Mouse (Mus musculus): ENCODE measurements around the gene Tmbim4. TPM values are rescaled to one million over a fixed set of nuclear protein-coding genes. Genes with fewer than 3 reads are reported as not detected.
"Not testable (repeated sequence)": the region's sequence is repeated elsewhere in the genome, so short reads cannot be mapped to it uniquely, and the experiment has no call there.

The Tmbim4 gene
- polyA plus RNA-seq, 2 experiments from 2014 or later: 129 to 132 TPM

DNA sequence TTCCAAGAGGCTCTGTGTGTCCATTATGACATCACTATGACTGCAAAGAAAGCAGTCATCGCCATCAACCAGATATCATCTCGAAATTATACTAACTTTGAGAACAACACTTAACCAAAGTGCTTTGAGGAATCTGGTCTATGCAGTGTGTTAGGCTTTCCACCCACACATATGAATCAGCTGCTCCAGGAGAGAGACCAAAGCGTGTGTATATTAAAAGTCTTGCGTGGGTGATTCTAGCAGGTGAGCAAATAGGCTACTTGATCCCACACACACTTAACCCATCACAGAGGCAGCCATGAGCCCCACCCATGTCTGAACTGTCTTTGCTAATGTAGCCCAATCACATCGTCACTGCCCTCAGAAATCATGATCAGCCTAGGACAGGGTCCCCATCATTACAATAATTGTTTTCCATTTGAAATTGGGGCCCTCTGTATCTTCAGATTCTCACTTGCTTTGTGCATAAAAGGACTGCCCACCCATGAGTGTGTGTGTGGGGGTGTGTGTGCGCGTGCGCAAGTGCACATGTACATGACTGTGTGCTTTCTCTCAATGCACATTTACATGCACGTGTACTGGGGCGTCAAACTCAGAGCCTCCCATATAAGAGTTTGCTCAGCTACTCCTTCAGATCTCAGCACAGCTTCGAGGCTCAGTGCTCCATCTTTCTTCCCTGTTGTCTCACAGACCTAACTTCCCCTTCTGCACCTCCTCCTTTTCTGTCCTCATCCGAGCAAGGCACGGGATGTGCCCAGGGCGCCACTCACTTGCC, 4.1 kb upstream of the Tmbim4 start:
- ATAC-seq: peak; percentile 16

- ATAC-seq: peak; percentile 74
These were observed 592 bp downstream of the Tmbim4 start, which contains the start of gene Irak3 for GRCm38 (mm10) chr10:120201961-120202402. Irak3 (minus strand) TSS chr10:120202130.

- peak; percentile 43 for ATAC-seq
These were observed 1.3 kb downstream of the Tmbim4 start for GRCm38 (mm10) chr10:120202467-120203250.

- no peak for ATAC-seq
These were observed 3.3 kb downstream of the Tmbim4 start for GRCm38 (mm10) chr10:120204591-120205210.

- ATAC-seq: no peak
These were observed 6.6 kb downstream of the Tmbim4 start for GRCm38 (mm10) chr10:120208015-120208414.

DNA sequence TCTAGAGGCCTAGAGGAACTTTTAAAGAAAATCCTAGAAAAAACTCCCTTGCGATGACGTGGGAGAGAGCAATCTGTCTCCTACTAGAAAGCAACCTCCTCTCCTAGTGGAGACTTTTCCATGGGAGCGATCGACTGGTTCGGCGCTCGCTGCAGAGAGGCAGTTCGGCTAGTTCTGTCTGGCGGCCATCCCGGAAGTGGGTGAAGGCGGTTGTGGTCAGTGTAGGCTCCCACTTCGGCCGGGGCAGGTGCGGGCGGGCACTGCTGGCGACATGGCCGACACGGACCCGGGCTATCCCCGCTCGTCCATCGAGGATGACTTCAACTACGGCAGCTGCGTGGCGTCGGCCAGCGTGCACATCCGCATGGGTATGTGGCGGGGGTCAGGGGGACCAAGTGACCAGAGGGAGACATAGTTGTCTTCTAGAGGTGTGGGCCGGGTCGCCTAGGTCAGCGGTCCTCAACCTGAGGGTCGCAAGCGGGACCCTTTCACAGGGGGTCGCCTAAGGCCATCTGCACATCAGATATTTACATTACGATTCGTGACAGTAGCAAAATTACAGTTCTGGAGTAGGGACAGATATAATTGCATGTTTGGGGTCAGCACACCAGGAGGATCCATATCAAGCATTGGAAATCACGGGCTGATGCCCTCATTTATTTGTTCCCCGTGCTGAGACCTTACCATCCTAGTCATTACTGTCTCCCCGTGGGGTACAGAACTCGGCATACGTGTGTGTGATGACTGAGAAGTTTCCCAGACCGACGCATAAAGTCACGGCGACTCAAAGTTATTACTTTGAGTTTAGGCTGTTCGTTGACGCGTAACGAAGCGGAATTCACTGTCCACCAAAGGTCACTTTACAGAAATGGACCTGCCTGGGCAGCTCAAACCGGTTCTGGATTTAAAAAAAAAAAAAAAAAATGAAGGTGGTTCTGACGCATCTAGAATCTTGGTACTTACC, 7.5 kb downstream of the Tmbim4 start:
- ATAC-seq: peak; percentile 64

GRCm38 (mm10) chr10:120209539-120209925, 8.1 kb downstream of the Tmbim4 start:
- peak; percentile 82 for ATAC-seq

DNA sequence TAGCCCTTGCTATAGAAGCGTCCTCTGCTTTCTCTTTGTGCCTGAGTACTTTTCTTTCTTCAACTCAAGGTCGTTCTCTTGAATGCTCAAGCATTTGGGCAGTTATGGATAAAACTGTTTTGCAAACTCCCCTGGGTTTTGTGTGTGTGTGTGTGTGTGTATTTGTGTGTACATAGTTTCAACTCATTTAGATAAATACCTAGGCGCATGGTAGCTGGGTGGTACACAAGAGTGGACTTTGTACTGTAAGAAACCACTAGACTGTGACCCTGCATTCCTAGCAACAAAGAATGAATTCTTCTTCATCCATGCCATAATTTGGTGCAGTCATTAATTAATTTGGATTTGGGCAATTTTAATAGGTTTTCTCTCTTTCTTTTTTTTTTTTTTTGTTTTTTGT, 8.7 kb downstream of the Tmbim4 start:
- ATAC-seq: no peak

DNA sequence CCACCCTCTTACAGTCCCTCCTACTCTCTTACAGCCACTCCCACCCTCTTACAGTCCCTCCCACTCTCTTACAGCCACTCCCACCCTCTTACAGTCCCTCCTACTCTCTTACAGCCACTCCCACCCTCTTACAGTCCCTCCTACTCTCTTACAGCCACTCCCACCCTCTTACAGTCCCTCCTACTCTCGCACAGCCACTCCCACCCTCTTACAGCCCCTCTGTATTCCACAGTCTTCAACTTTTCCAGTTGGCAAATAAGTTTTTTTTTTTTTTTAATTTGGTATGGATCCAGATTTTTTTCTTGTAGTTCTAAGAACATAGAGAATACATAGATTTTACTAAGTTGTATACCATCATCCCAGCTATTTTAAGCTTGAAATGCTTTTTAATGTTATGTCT, 15.7 kb downstream of the Tmbim4 start:
- not testable (repeated sequence) for ATAC-seq

GRCm38 (mm10) chr10:120218996-120219395, 17.6 kb downstream of the Tmbim4 start:
- ATAC-seq: no peak

DNA sequence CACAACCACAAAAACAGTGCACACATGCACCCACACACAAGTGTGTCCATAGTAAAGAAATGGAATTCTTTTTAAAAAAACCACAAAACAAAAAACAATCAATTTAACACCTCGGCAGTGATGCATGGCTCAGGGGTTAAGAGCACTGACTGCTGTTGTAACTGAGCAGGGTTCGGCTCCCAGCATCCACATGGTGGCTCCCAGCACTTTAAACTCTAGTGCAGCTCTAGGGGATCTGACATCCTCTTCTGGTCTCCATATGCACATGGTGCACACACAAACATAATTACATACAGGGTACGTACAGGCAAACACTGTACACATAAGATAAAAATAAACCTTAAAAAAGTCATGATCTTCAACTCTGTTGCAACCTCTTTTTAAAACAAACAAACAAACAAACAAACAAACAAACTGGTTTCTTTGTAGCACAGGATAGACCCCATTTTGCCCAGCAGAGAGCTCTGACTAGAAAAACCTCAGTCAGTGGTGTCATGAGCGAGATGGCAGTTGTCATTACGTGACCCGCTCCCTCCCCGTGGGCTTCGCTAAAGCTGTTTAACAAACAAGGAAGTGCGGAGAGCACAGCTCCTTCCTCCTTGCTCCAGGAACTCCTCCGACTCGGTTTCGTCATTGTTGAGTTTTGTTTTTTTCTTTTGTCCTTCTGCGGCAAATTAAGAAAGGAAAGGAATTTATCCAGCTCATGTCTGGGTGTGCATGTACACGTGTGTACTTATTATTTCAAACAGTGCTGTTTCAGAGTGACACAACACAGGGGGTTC, 18.4 kb downstream of the Tmbim4 start:
- peak; percentile 46 for ATAC-seq

- peak; percentile 90 for ATAC-seq
These were observed 19.4 kb downstream of the Tmbim4 start for GRCm38 (mm10) chr10:120220776-120221175.

- ATAC-seq: peak; percentile 94
These were observed 25.7 kb downstream of the Tmbim4 start, which contains the start of gene Llph for GRCm38 (mm10) chr10:120226871-120227661. Llph (plus strand) TSS chr10:120227070.

DNA sequence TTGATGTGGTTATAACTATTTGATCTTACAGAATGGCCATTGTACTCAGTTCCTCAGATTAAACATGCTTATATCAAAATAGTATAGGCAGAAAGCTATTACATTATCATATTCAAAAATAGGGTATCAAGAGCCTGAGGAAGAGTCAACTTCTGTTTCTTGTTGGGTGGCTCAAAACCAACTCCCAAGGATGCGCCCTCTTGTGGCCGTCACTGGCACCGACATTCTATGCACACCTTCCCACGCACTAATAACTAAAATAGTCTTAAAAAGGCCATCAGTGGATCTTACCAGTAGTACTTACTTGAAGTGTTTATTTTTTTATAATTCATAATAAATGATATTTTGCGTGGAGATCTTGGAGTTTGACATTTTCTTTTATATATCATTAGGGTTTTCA, 30.3 kb downstream of the Tmbim4 start:
- peak; percentile 50 for ATAC-seq

DNA sequence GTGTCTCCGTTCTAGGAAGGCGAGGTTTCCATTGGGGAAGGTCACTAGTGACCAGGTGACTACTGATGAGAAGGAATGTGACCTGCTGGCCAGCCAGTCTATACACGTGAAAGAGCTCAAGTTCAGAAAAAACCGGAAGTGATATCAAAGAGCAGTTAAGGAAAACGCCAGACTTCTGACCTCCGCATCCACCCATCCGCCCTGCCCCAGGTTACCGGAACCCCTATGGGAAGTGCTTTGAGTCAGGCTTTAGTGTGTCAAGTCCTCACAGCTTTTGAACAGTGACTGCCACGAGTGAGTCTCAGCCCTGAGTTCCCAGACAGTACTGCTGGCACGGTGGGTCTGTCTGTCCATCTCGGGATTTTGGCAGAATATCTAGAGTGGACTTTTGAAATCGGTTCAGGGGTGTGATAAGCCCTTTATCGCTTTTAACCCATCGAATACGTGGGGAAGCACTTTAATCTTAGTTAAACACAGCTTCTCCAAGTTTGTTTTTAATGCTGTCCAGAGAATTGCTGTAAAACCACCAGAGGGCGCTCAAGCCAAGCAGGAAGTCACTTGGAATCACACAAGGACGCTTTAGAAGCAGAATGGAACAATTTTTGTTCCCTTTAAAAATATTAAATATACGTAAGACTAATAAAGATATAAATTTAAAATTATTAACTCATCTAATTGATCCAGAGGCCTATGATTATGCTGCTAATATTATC, 32.4 kb downstream of the Tmbim4 start:
- ATAC-seq: peak; percentile 58

- no peak for ATAC-seq
These were observed 35.5 kb downstream of the Tmbim4 start for GRCm38 (mm10) chr10:120236855-120237254.

DNA sequence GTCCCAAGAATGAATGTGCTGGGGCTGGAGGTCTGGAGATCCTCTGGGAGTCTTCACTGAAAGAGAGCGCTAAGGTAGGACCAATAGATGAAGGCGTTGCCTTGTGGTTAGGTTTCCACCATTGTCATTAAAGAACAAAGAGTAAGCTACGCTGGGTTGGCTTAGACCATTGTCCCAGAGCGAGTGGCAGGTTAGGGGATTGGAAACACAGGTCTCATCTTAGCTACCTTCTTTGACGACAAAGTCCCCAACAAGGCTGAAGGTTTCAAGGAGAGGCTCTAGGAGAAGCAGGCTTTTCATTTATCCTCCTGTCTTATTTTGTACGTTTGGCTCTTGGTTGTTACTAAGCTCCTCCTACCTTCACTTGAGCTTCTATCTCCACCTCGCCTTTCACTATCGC, 36.9 kb downstream of the Tmbim4 start:
- no peak for ATAC-seq

DNA sequence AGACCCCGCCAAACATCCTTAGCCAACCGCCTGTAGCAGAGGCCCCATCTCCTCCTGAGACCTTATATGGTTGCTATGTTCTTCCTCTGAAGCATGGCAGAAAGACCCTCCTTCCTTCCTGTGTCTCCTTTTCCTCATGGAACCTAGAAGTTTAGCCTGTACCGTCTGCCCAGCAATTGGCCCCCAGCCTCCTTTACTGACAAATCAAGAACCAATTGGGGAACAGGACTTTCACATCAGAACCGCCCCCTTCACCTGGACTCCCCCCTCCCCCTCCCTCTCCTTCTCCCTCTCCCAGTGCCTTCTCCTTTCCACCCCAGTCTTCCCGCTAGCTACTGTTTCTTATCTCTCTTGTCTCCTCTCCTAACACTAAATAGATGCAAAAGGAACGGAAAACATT, 38.1 kb downstream of the Tmbim4 start:
- no peak for ATAC-seq

DNA sequence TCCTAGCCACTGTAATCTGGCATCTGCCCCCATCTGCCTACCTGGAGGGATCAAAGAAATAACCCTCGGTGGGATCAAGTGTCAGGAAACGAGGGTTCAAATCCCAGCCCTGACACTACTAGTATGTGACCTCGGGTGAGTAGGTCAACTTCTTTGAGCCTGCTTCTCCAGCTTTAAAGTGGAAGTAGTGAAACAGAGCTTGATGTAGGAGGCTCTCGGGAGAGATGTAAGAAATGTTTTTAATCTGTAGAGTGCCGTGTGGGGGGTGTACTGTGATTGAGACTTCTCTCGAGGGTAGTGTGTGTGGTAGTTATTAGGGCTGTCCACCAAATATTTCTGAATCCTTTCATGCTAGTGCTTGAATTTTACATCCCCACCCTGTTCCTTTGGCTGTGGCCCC, 41.0 kb downstream of the Tmbim4 start:
- ATAC-seq: no peak

DNA sequence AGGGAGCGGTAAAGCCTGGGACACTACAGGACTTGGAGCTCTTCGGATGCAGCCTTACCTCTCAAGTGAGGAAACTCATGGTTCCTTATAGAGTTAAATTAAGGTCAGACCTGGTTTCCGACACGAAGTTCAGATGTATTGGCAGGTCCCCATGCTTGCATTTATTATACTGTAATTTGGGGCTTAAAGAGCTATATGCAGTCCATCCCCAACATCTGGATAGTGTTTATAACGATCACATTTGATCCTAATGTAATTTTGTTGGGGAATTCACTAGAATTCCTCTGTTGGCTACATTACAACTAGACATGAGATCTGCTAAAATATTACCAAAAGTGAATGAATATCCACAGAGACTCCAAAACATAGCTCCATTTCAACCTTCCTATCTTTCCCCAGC, 44.3 kb downstream of the Tmbim4 start:
- ATAC-seq: no peak
